Mouse (Mus musculus): ENCODE results near the gene Vmn2r-ps159.
"Not testable (repeated sequence)": the region's sequence is repeated elsewhere in the genome, so short reads cannot be mapped to it uniquely, and the experiment has no call there.

Vmn2r-ps159 gene

DNA sequence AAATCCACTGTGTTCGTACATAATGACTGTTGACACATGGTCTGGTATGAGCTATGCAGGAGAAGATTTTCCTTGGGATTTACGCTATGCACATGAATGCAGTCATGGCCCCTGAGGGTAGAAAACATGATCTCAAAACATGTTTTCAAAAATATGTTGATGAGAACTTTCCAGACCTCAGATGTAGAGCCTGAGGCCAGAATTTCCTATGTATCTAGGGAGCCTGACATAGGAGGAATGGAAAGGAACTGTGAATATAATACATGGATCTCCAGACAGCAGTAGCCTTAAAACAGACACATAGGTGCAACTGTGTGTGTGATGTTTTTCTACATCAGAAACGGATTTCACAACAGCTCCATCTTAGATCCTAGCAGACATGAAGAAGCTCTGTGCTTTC is at the start of gene Vmn2r-ps159:
Vmn2r-ps159 (plus strand) TSS at position 301 of the 400 bp plus-strand sequence.
- DNase-seq (ENCODE audit: low spot score), result not testable (repeated sequence)

DNA sequence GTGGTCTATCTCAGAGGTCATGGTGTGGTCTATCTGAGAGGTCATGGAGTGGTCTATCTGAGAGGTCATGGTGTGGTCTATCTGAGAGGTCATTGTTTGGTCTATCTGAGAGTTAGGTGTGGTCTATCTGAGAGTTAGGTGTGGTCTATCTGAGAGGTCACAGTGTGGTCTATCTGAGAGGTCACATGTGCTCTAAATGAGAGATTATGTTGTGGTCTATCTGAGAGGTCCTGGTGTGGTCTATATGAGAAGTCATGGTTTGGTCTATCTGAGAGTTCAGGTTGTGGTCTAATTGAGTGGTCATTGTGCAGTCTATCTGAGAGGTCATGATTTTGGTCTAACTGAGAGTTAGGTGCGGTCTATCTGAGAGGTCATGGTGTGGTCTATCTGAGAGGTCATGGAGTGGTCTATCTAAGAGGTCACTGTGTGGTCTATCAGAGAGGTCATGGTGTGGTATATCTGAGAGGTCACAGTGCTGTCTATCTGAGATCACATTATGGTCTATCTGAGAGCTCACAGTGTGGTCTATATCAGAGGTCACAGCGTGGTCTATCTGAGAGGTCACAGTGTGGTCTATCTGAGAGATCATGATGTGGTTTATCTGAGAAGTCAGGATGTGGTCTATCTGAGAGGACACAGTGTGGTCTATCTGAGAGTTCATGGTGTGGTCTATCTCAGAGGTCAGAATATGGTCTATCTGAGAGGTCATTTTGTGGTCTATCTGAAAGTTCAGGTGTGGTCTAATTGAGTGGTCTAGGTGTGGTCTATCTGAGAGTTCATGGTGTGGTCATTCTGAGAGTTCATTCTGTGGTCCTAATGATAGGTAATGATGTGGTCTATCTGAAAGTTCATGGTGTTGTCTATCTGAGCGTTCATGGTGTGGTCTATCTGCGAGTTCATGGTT is 10.9 kb downstream of the Vmn2r-ps159 start:
- DNase-seq (ENCODE audit: low spot score), result not testable (repeated sequence)

DNA sequence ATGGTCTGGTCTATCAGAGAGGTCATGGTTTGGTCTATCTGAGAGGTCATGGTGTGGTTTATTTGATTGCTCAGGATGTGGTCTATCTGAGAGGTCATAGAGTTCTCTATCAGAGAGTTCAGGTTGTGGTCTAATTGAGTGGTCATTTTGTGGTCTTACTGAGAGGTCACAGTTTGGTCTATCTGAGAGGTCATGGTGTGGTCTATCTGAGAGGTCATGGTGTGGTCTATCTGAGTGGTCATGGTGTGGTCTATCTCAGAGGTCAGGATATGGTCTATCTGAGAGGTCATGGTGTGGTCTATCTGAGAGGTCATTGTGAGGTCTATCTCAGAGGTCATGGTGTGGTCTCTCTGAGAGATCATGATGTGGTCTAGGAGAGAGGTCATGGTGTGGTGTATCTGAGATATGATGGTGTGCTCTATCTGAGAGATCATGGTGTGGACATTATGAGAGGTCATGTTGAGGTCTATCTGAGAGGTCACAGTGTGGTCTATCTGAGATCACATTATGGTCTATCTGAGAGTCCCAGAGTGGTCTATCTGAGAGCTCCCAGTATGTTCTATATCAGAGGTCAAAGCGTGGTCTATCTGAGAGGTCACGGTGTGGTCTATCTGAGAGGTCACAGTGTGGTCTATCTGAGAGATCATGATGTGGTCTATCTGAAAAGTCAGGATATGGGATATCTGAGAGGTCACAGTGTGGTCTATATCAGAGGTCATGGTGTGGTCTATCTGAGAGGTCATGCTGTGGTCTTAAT is 11.8 kb downstream of the Vmn2r-ps159 start:
- DNase-seq (ENCODE audit: low spot score), result no peak

DNA sequence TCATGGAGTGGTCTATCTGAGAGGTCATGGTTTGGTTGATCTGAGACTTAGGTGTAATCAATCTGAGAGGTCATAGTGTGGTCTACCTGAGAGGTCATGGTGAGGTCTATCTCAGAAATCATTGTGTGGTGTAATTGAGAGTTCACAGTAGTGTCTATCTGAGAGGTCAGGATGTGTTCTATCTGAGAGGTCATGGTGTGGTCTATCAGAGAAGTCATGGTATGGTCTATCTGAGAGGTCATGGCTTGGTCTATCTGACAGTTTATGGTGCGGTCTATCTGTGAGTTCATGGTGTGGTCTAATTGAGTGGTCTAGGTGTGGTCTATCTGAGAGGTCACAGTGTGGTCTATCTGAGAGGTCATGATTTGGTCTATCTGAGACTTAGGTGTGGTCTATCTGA is 12.4 kb downstream of the Vmn2r-ps159 start:
- DNase-seq (ENCODE audit: low spot score), result no peak

DNA sequence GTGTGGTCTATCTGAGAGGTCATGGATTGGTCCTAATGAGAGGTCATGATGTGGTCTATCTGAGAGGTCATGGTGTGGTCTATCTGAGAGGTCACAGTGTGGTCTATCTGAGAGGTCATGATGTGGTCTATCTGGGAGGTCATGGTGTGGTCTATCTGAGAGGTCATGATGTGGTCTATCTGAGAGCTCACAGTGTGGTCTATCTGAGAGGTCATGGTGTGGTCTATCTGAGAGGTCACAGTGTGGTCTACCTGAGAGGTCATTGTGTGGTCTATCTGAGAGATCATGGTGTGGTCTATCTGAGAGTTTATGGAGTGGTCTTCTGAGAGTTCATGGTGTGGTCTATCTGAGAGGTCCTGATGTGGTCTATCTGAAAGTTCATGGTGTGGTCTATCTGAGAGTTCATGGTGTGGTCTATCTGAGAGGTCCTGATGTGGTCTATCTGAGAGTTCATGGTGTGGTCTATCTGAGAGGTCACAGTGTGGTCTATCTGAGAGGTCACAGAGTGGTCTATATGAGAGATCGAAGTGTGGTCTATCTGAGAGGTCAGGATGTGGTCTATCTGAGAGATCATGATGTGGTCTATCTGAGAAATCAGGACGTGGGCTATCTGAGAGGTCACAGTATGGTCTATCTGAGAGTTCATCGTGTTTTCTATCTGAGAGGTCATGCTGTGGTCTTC is 26.0 kb downstream of the Vmn2r-ps159 start:
- not testable (repeated sequence) for DNase-seq (ENCODE audit: low spot score)

Measured in spleen, adult 12 weeks (tissue).